Mouse (Mus musculus) mesoderm, embryonic 11.5 days (tissue): Measurements from ENCODE around the gene Ncor1.
"Not testable (repeated sequence)": the region's sequence is repeated elsewhere in the genome, so short reads cannot be mapped to it uniquely, and the experiment has no call there.

Source experiments
- DNase-seq: peaks from one replicate; pipeline ENCODE4 v3.0.0-alpha.2; 2012; ENCODE audit warnings: low read depth, low spot score

Ncor1 gene

GRCm38 (mm10) chr11:62458276-62458724 is at the start of gene Ncor1, which contains the start of gene Pigl:
TSS of gene Ncor1 (minus strand) at chr11:62458541.
TSS of gene Pigl (plus strand) at chr11:62458460.
- DNase-seq = peak; percentile 91

- DNase-seq = no peak
Observed at GRCm38 (mm10) chr11:62507683-62508082, 49.3 kb upstream of the Ncor1 start.

- no peak for DNase-seq
Observed at GRCm38 (mm10) chr11:62500529-62500928, 42.2 kb upstream of the Ncor1 start.

GRCm38 (mm10) chr11:62498802-62499201 is 40.5 kb upstream of the Ncor1 start:
- no peak for DNase-seq

GRCm38 (mm10) chr11:62497181-62497580 is 38.8 kb upstream of the Ncor1 start:
- DNase-seq = no peak

- peak; percentile 46 for DNase-seq
Observed at GRCm38 (mm10) chr11:62496151-62496715, 37.9 kb upstream of the Ncor1 start.

- peak; percentile 9 for DNase-seq
Observed at GRCm38 (mm10) chr11:62495276-62495801, 37.0 kb upstream of the Ncor1 start.

GRCm38 (mm10) chr11:62494754-62495275 is 36.5 kb upstream of the Ncor1 start:
- DNase-seq = peak; percentile 68

GRCm38 (mm10) chr11:62493701-62494100 is 35.4 kb upstream of the Ncor1 start:
- DNase-seq = no peak

GRCm38 (mm10) chr11:62487540-62488350 is 29.4 kb upstream of the Ncor1 start:
- DNase-seq = no peak

GRCm38 (mm10) chr11:62486949-62487348 is 28.6 kb upstream of the Ncor1 start:
- no peak for DNase-seq

- DNase-seq = no peak
Observed at GRCm38 (mm10) chr11:62479581-62479980, 21.2 kb upstream of the Ncor1 start.

- DNase-seq = no peak
Observed at GRCm38 (mm10) chr11:62478931-62479330, 20.6 kb upstream of the Ncor1 start.

- no peak for DNase-seq
Observed at GRCm38 (mm10) chr11:62476156-62476555, 17.8 kb upstream of the Ncor1 start.

- no peak for DNase-seq
Observed at GRCm38 (mm10) chr11:62473516-62473915, 15.2 kb upstream of the Ncor1 start.

GRCm38 (mm10) chr11:62470451-62470850 is 12.1 kb upstream of the Ncor1 start:
- no peak for DNase-seq

- not testable (repeated sequence) for DNase-seq
Observed at GRCm38 (mm10) chr11:62467289-62467688, 8.9 kb upstream of the Ncor1 start.

GRCm38 (mm10) chr11:62466546-62466945 is 8.2 kb upstream of the Ncor1 start:
- no peak for DNase-seq

- DNase-seq = no peak
Observed at GRCm38 (mm10) chr11:62465849-62466248, 7.5 kb upstream of the Ncor1 start.

GRCm38 (mm10) chr11:62464696-62465095 is 6.4 kb upstream of the Ncor1 start:
- no peak for DNase-seq

GRCm38 (mm10) chr11:62463225-62463915 is 5.0 kb upstream of the Ncor1 start:
- DNase-seq = no peak

- DNase-seq = not testable (repeated sequence)
Observed at GRCm38 (mm10) chr11:62462529-62462928, 4.2 kb upstream of the Ncor1 start.
